Mouse (Mus musculus): ENCODE results near the gene Pltp. TPM values are rescaled to one million over a fixed set of nuclear protein-coding genes. Genes with fewer than 3 reads are reported as not detected.

The Pltp gene
- total RNA-seq (2022) = 100 to 1,000 TPM; 103 to 113 (median 109) TPM

DNA sequence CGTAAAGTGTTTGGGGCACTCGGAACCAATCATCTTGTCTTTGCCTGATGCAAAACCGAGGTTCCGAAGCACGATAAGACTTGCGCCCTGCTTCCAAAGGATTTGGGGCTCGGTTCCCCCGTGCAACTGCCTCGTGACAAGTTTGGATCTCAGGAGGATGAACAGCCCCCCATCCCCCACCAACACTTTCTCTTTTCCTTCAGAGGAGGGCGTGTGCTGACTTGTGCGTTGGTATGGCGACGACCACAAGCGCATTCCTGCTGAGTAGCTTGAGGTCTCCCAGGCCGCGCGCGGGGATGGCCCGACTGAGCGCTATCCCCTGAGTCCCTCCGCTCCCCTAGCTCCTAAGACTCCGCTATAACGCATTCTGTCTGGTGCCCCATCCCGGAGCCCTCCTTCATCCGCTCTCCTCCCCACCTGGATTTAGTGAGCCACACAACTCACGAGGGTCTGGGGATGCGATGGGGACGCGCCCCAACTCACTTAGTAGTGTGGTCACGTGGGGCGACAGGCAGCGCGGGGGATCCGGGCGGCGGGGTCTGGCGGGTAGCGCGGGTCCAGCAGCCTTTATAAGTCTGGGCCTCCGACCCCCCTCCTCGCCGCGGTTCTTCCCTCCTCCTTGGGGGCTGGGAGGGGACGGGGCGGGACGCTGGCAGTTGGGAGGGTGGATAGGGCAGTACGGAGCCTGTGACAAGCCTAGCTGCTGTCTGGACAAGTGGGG, at the start of gene Pltp:
TSS of gene Pltp (minus strand) at position 611 of the 721 bp plus-strand sequence.
- no peak for DNase-seq (ENCODE audit: low spot score in 2 of 2)

DNA sequence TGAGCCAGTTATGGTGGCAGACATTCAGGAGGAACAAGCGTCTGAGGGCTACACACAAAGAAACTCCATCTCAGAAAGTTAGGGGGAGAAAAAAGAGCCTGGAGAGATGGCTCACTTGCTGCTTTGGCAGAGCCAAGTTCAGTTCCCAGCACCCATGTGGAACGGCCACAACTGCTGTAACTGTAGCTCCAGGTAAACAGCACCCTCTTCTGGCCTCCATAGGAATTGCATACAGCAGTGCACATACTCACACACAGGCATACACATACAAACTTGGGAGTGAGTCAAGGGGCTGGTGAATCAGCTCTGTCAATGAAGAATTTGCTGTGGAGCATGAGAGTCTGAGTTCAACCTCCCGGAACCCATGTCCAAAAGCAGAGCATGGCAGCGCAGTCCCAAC, 48.6 kb upstream of the Pltp start:
- DNase-seq (ENCODE audit: low spot score in 2 of 2) = no peak

DNA sequence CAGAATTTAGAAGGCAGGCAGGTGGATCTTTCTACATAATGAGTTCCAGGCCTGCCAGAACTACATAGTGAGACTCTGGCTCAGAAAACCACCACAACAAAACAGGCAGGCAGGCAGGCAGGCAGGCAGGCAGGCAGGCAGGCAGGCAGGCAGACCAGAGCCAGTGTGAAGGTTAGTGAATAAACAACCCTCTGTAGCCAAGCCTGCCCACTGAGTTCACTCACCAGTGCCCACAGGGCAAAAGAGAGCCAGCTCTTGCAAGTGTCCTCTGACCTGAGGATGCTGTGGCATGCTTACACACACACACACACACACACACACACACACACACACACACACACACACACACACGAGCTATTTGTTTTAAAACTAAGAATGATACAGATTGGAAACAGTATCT, 46.0 kb upstream of the Pltp start:
- no peak for DNase-seq (ENCODE audit: low spot score in 2 of 2)

DNA sequence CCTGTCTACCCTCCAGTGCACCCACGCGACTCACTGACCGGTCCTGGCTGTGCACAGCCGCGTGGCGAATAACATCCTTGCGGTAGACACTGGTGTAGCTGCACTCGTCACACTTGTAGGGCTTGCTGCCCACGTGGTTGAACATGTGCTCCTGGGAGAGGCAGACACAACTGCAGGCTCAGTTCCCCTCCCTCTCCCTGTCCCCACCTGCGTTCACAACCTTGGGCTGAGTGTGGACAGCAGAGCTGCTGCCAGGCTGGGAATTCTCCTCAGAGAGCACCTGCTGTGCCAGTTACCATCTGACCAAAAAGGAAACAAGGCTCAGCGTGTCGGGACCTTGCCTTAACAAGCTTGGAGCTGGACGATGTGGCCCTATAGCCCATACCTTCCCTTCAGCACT, 43.9 kb upstream of the Pltp start:
- no peak for DNase-seq (ENCODE audit: low spot score in 2 of 2)

DNA sequence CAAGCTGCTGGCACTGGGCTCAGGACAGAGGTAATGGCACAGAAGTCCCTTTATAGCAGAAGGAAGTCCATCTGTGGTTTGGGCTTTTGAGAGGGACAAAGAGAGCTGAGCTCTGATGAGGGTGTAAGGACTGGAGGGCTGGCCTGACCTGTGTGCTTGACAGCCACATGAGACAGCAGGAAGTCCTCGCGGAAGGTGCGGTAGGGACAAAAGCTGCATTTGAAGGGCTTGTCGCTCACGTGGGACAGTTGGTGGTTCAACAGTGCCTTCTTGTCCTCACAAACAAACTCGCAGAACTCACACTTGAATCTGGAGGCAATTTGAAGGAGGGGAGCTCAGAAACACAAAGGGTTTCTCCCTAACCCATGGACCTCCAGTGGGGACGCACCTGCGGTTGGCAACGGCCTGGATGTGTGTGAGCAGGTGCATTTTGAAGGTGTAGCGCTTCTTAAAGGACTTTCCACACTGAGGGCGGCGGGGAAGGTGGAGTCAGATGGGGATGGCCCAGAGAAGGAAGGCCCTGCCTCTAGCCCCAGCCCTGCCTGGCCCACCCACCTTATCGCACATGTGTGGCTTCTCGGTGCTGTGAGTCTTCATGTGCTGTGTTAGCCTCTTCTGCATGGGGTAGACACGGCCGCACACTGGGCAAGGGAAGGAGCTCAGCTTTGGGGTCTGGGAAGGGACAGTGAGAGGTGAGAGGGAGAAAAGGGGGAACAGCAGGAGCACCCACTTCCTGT, 42.4 kb upstream of the Pltp start:
- no peak for DNase-seq (ENCODE audit: low spot score in 2 of 2)

DNA sequence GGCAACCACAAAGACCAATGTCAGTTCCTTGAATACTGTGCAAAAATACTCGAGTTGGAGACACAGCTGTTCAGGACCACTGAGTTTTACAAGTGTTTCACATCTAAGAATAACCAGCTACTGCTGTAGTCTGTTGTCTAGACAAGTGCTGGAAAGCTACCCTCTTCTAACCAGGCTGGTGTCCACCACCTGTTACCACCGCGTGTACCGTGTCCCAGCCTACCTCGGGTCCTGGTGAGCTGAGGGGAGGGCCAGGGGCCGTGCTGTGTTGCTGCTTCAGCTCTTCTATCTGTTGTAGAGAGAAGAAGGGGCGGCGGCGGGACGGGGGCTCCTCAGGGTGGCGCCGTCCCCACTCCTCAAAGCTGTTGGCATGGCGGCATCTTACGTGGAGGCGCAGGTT, 41.5 kb upstream of the Pltp start:
- no peak for DNase-seq (ENCODE audit: low spot score in 2 of 2)

DNA sequence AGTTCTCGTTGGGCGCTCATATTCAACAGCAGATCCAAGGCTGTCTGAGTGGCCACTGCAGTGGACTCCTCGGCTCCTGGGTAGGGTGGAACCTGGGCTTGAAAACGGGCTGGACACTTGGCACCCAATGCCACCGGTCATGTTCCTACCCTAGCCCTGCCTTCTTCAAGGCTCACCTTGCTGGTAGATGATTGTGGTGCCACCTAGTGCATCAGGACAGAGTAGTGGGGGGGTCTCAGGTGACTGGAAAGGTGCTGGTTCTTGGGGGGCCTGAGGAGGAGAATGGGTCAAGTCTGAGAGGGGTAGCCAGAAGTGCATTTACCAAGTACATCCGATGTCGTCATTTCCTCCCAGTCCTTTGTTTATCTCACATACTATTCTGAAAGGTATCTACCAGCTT, 40.5 kb upstream of the Pltp start:
- DNase-seq (ENCODE audit: low spot score in 2 of 2) = no peak

DNA sequence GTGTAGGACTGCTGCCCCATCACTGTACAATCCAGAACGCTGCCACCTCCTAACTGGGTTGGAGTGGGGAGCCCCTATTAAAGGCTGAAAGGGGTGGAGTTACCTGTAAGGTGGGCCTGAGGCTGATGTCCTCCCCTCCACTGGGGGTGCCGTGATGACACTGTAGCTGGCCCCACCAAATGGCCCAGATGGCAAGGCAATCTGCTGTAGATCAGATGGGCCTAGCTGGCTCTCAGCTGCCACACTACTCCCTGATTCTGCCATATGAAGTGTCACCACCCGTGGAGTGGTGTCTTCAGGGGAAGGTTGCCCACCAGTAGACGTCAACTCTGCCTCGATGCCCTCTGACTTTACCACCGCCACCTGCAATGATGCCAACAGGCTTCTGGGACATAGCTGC, 38.4 kb upstream of the Pltp start:
- no peak for DNase-seq (ENCODE audit: low spot score in 2 of 2)

DNA sequence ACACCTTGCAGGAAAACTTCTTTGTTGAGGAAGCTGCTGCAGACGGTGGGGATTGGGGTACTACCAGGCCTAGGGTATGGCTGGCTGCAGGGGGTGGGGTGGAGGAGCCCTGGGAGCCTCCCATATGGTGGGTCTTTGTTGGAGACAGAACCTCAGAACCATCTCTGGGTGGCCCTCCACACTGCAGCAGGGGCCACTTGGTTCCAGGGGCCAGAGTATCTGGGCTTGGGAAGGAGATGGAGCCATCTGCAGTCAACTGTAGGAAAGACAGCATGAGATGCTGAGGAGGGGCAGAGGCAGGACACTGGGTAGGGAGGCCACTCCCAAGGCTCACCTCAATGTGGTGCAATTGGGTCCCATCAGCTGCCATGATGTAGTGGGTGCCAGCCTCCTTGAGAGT, 37.1 kb upstream of the Pltp start:
- DNase-seq (ENCODE audit: low spot score in 2 of 2) = no peak

DNA sequence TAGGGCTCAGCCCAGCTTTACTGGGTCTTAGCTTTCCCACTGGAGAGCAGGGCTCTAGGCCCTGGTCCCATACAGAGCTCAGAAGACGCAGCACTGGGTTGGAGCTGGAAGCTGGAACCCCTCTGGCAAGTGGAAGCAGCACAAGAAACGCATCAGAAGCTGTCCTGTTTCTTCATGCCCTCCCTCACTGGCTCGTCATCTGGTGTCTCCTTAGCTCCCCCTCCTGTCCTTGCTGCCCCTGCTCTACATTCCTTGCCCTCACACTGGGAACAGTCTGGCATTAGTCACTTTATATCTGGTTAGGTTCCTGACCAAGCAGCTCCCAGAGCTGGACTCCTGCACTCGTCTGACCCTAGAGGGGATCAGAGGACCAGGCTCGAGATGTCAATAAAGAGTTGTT, 36.5 kb upstream of the Pltp start:
- no peak for DNase-seq (ENCODE audit: low spot score in 2 of 2)

DNA sequence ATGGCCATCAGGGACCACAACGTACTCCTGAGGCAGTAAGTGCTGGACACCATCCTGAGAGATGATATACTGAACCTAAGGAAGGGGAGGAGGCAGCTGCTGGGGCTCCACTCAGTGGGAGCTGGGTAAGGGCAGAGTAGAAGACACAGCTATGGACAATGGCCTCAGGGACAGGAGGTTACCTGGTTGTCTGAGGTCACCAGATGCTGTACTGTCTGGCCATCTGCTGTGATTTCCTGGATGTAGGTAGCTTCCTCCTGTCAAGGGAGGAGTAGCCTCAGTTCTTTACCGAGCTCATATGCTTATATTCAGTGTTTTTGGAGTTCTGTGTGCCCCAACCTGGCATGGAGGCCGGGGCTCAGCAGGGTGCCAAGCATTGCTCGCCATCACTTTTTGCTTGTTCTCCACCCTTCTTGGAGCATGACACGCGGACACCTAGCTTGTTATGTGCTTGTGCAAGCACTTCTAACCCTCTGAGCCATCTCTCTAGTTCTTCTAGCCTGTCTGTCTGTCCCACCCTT, 35.2 kb upstream of the Pltp start:
- no peak for DNase-seq (ENCODE audit: low spot score in 2 of 2)

DNA sequence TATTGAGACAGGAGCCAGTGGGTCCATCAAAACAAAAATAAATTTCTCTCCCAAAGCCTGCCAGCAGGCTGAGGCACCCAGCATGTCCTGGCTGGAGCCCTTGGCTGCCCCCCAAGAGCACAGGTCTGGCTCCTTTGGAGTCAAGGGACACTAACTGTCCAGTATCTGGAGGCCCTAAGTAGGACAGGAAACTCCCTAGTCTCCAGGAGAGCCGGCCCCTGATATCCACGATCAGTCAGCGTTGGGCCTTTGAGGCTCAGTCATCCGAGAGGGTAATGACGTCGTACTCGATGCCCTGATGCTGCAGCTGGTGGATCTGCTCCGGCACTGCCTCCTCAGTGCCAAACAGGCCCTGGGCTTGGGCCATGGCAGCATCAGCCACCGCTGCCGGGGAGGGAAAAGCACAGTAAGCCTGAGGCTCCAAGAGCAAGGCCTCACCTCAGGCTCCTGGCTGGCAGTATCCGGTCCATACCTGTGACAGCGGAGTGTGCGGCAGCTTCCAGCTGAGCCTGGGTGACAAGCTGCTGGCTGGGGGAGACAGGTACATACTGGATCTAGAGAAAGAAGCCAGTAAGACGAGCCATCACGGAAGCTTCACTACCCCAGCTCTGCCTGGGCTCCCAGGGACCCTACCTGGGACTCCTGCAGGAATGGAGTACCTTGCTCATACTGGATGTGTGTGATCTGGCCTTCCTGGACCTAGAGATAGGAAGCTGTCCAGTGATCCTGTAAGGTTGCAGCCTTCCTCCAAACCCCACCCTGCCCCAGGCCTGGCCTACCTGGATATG, 34.6 kb upstream of the Pltp start:
- DNase-seq (ENCODE audit: low spot score in 2 of 2) = no peak

DNA sequence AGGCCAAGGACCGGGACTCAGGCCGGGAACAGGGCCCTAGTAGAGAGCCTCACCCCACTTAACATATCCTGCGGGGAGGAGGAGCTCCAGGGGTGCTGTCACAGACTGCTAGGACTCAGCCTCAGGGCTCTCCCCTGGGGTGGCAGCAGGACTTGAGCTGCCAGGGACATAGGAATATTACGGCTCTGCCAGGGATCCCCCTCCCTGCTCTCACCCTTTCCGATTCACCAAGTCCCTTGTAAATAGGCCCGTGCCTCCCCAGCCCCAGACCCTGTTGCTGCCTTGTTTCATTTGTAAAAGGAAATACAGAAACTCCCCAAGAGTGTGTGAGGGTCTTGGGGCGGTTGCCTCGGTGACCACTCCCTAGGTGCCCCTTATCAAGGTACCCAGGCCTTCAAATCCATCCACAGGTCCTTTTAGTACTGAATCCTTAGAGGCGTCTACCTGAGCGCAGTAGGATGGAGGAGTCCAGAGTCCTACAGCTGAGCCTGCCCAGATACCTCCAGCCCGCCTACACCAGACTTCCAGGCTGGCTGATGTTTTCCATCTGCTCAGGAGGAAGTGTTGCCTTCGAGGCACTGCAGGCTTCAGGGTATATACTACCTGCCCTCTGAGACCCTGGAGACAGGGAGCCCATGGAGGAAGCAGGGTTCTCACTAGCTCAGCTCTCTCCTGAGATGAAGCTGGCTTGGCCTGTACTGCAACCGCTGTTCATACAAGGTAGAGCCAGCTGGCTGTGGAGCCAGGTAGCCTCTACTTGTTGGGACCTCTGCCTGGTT, 33.7 kb upstream of the Pltp start:
- DNase-seq (ENCODE audit: low spot score in 2 of 2) = no peak

DNA sequence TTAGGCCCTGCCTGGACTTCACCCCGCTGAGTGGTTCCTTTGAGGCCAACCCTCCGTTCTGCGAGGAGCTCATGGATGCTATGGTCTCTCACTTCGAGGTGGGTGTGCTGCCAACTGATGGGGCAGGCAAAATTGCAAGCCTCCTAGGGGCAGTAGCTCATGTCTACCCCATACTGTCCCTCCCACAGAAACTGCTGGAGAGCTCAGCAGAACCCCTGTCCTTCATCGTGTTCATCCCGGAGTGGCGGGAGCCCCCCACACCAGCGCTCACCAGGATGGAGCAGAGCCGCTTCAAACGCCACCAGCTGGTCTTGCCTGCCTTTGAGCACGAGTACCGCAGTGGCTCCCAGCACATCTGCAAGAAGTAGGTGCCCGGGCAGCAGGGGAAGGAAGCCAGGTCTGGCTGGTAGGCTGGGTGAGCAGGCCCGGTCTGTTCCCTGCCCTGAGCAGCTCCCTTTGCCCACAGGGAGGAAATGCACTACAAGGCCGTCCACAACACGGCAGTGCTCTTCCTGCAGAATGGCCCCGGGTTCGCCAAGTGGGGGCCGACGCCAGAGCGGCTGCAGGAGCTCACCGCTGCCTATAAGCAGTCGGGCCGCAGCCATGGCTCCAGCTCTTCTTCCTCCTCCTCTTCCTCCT, 33.0 kb upstream of the Pltp start:
- no peak for DNase-seq (ENCODE audit: low spot score in 2 of 2)

DNA sequence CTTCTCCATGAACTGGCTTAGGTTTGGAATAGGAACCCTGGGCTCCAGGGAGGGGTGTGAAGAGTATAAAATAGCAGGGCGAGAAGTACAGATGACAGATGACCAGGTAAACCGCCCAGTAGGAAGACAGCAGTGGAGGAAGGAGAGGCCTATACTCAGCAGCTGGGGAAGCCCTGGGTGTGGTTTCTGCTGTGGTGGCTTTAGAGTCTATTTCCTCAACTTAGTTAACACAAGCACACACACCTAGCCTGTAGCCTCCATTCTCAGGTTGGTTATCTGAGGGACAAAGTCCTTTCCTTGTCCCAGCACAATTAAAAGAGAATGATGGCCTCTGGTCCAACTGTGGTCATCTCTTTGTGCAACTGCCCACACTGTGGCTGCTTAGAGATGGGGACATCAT, 32.4 kb upstream of the Pltp start:
- DNase-seq (ENCODE audit: low spot score in 2 of 2) = no peak

DNA sequence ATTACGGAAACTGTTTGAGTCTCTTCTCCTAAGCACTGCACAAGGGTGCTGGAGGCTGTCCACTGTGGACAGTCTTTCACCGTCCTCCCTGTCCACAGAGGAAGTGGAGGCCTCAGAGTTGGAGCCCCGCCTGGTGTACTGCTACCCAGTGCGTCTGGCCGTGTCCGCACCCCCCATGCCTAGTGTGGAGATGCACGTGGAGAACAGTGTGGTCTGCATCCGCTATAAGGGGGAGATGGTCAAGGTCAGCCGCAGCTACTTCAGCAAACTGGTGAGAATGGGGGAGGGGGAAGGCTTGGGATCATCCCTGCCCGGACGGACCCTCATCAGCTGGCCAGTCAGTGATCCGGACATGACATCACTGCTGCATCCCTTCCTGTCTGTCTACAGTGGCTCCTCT, 31.5 kb upstream of the Pltp start:
- no peak for DNase-seq (ENCODE audit: low spot score in 2 of 2)

DNA sequence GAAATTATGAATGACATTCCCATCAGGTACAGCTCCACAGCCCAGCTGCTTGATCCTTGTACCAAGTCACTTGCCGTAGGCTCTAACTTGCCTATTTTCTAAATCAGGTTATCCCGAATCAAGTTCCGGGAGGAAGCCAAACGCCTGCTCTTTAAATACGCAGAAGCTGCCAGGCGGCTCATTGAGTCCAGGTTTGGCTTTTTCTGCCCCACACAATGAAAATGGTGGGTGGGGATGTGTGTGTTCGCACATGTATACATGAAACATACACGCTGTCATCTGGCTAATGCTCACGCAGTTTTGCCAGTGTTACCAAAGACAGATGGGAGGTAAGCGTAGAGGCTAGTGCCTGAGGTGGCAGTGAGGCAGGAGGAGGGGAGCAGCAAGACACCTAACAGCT, 29.1 kb upstream of the Pltp start:
- DNase-seq (ENCODE audit: low spot score in 2 of 2) = no peak

DNA sequence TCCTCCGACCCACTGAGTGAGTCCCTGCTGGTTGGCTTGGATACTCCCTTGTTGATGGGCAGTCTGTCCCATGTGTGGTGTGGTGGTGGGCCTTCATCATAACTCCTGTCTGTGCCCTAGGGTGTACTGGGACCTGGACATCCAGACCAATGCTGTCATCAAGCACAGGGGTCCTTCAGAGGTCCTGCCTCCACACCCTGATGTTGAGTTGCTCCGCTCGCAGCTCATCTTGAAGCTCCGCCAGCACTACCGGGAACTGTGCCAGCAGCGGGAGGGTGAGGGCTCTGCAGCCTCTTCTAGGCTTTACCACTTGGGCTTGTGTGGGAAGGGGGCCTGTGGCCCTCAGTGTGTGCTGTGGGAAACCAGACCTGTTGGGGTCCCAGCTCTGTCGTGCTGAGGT, 28.3 kb upstream of the Pltp start:
- DNase-seq (ENCODE audit: low spot score in 2 of 2) = peak; percentile 68 to 82

DNA sequence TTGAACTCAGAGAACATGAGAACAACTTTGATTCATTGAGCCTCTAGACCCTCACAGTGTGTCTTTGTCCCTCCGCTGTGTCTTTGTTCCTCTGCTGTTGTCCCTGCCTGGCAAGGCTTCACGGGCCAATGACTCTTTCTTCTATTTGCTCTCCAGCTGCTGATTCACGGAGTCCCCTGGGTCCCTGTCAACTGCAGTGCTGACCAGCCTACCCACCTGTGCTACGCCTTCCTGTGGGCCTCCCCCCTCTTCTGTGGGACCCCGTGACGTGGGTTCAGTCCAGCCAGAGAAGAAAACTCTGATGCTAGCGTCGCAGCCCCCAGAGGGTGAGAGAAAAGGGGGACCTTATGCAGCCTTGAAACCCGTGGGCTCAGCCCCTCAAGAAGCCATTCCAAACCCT, 25.1 kb upstream of the Pltp start:
- DNase-seq (ENCODE audit: low spot score in 2 of 2) = no peak

DNA sequence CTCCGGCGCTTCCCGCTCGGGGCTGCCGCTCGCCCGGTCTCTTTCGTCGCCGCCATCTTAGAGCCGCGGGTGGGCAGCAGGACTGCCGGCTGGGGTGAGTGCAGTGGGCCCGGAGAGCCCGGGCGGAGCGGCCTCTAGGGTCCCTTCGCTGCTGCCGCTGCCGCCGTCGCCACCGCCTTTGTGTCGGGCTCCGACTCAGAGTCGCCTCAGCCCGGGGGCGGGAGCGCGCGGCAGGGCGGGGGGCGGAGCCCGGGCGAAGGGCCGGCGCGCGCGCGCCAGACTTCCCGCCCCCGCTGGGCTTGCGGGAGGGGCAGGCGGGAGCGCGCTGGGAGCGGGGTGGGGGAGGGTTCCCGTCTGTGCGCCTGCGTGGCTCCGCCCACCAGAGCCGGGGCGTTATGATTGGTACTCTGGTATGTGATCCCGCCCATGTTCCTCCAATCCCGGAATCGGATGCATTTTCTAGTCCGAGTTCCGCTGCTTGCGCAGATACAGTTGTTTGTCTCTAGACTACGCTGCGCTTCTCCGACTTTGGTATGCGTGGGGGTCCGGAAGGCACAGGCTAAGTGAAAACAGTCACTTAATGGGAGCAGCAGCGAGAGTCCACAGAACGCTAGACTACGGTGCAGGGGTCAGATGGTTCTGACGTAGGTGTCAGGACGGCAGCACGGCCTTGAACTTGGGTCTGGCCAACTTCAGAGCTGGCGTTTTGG, 22.2 kb upstream of the Pltp start:
- DNase-seq (ENCODE audit: low spot score in 2 of 2) = peak; percentile 91 to 94
